Mouse (Mus musculus): ENCODE data around the gene Lrpap1.

DNA sequence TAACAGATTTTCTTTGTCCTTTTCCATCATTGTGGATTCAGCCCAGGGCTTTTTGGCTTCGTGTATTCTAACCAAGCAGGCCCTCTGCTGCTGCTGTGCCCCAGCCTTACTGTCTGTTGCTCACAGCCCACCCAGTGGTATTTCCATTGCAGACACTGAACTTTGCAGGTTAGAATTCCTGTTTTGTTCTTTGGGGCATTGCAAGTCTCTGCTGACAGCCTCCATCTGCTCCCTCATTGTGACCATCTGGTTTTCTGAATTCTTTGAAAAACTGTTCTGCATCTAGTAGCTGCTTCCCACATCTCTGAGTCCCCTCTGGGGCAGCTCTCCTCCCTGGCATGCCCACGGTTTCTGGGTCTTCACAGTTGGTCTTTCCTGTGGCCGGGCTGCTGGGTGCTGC is 35.8 kb upstream of the Lrpap1 start:
- TF ChIP-seq EP300 (IDR thresholded peaks at IDR 0.05; ENCODE audit: low read depth) (no peak), CTCF (IDR thresholded peaks at IDR 0.05; ENCODE audit: low read depth) (no peak)

Measured in liver, postnatal 0 days (tissue).